Comparison of ENCODE assay signal across 12 mouse cellular contexts in the genomic region with DNA sequence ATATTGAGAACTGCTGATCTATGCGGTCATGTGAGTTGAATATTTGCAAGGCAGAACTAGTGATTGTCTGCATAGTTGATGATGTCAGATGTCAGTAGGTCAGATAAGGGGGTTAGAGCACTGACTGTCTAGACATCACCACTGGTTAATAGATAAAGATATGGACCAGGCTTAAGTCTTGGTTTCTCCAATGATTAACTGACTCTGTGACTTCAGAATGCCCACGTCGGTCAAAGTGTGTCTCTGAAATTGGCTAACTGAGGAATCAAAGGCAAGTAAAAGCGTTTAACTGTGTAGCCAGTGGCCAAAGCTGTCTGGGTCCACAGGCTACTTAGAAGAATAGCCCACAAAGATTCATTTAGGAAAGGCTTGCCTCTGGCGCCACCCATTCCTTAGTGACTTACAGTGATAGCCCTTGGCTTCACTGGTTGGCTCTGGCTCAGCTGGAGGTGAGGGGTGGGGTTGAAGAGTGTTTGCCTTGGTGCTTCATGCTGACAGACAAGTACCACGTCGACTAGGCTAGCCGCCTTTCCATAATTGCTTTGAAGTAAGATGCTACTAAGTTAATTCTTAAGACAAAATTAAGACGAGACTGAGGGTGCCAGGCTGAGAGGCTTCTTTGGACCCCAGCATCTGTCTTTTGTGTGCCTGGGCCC.
"Had no signal": no experiment of that assay in that cellular context is flagged by ENCODE, and none has a peak within 500 bp of the region (broad histone marks: within the 10 kb centered on the region; RNA-seq: fewer than 3 reads in every experiment).

No protein-coding gene starts in this region.

- H3K9ac ChIP-seq: hindbrain, embryonic 12.5 days; limb, embryonic 15.5 days; liver, embryonic 14.5 days; neural tube, embryonic 12.5 days had no signal

- H3K27me3 ChIP-seq: neural tube, embryonic 12.5 days had no signal

- H3K36me3 ChIP-seq: hindbrain, embryonic 12.5 days; limb, embryonic 15.5 days; midbrain, embryonic 10.5 days; neural tube, embryonic 12.5 days had no signal

- H3K4me1 ChIP-seq: hindbrain, embryonic 12.5 days; midbrain, embryonic 10.5 days; neural tube, embryonic 12.5 days had no signal

- H3K4me2 ChIP-seq: hindbrain, embryonic 12.5 days; limb, embryonic 15.5 days; neural tube, embryonic 12.5 days had no signal

- H3K27ac ChIP-seq: hindbrain, embryonic 12.5 days; left cerebral cortex, adult 2 months; limb, embryonic 15.5 days; liver, embryonic 14.5 days; midbrain, embryonic 10.5 days; neural tube, embryonic 12.5 days; stomach, postnatal 0 days had no signal

- H3K4me3 ChIP-seq: hindbrain, embryonic 12.5 days; left cerebral cortex, adult 2 months; limb, embryonic 15.5 days; midbrain, embryonic 10.5 days; neural tube, embryonic 12.5 days had no signal

- H3K9me3 ChIP-seq: hindbrain, embryonic 12.5 days; limb, embryonic 15.5 days; midbrain, embryonic 10.5 days; neural tube, embryonic 12.5 days had no signal

- ATAC-seq: hindbrain, embryonic 16.5 days; inflammation-experienced regulatory T-cells, adult 6 months had no signal

- DNase-seq: lung, adult 18-20 months; midbrain, embryonic 14.5 days; thymus, postnatal 4 days had no signal
